Mouse (Mus musculus): ENCODE measurements at regions not wholly inside any gene's neighbourhood (a gene's known extent, or its start where the extent isn't known, plus 50 kb on each side); places are given as distances from the start of the nearest gene placed in this dataset.
A peak's percentile ranks its signal among the peaks of the same experiment; 100 is the strongest.

GRCm38 (mm10) chr9:84295891-84296290, 370.9 kb downstream of the Bckdhb start:
- no peak for DNase-seq (ENCODE audit: low spot score)

DNA sequence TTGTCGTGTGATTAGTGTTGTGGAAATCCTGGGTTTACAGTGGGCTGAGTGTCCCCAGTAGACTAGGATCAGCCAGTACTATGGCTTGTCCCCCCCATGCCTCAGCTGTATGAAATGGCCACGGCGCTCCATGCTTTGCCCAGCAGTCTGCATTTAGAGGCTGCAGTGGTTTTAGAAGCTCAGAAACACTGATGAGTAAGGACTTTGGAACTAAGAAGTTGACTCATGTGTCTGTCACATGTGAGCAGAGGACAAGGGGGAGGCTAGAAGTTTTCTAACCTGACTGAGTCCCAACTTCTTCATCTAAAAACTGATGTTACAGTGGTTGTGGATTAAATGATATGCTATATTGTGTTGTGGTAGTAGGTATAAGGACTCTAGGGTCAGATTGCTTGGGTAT, 371.5 kb downstream of the Bckdhb start:
- DNase-seq (ENCODE audit: low spot score), result no peak

- no peak for DNase-seq (ENCODE audit: low spot score)
Observed at GRCm38 (mm10) chr9:84304398-84304797, 379.5 kb downstream of the Bckdhb start.

DNA sequence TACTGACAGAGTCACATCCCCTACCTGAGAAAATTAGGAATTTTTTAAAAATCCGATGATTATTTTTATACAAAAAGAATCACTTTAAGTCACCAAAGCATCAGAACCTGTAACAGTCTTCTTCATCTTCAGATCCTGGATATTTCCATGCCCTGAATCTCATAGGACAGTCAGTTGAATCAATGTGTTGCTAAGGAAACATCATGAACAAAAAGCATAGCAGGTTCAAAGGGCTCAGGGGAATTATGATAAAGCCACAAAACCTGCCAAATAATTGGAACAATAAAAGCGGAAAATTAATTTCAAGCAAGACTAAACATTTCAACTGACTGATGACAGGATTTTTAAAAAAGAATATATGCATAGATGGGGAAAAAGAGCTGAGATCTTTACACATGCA, 393.9 kb downstream of the Bckdhb start:
- no peak for DNase-seq (ENCODE audit: low spot score)

DNA sequence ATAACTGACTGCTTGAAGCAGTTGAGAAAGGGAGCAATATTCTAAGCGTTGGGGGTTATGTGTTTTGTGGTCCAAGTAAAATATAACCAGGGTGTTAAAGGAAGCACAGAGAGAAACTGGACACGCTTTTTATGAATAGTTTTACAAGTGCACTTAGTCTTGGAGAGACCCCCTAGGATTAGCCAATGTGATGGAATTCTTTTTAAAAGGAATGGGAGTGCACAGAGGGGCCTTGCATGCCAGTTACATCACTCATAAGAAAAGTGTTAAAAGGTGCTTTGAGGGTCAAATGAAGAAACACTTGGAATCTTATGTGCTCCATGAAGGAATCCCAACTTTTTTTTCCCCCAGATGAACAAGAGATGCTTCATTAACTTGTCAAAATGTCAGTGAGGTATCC, 394.4 kb downstream of the Bckdhb start:
- DNase-seq (ENCODE audit: low spot score), result no peak

- no peak for DNase-seq (ENCODE audit: low spot score)
Observed at GRCm38 (mm10) chr9:84323145-84323544, 398.2 kb downstream of the Bckdhb start.

DNA sequence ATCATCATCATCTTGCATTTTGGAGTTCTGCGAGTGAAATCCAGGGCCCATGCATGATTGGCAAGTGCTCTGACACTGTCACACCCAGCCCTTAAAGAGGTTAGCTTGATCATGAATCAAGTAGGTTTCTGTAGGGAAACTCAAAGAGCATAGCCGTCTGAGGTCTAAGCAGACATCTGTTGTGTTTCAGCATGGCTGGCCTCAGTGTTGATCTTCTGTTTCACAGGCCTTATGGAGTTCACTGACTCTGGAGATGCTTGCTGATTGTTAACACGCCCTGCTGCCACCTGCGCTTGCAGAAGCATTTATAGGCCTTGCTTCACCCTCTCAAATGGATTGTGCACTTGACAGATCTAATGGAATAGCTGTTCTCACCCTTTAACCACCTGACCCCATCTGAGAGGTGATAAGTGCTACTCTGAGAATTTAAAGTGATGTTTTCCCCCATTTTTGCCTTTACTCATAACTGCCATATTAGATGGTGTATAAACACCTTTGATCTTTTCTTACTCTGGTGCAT, 406.2 kb downstream of the Bckdhb start:
- DNase-seq (ENCODE audit: low spot score), result no peak

- DNase-seq (ENCODE audit: low spot score), result peak; percentile 78
Observed at GRCm38 (mm10) chr9:84343435-84344095, 418.6 kb downstream of the Bckdhb start.

DNA sequence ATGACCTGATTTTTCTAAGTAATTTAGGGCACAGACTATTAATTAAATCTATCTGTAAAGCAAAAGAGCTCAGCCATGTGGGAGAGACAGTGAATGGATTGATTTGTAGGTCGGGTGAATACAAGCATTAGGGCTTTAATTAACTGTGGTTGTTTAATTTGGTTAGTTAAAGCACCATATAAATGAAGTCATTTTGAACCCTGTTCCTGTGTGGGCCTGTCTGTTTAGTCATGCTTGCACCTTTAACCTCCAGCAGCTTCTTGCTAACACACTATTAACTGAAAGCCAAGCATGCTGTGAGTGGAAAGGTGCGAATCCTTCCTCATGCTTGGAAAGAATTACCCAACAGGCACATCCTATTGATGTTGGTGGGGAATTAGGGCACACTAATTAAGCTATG, 425.3 kb downstream of the Bckdhb start:
- no peak for DNase-seq (ENCODE audit: low spot score)

DNA sequence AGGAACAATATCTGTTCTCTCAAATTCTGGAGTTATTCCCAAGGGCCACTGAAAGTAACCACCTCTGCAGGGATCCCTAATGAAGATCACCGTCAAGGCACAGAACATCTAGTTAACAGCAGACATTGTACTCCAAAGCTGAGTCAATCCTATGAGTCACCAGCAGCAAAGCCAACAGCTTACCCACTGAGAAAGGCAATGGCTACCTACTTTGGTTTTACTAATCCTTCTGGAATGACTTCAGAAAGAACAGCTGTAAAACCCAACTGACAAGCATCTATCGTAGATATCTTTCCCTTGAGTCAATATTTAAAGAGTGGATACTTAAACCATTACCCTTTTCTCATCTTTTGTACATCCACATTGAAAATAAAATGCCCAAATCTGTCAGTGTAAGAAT, 429.5 kb downstream of the Bckdhb start:
- DNase-seq (ENCODE audit: low spot score), result no peak

GRCm38 (mm10) chr9:84356167-84356566, 431.2 kb downstream of the Bckdhb start:
- no peak for DNase-seq (ENCODE audit: low spot score)

DNA sequence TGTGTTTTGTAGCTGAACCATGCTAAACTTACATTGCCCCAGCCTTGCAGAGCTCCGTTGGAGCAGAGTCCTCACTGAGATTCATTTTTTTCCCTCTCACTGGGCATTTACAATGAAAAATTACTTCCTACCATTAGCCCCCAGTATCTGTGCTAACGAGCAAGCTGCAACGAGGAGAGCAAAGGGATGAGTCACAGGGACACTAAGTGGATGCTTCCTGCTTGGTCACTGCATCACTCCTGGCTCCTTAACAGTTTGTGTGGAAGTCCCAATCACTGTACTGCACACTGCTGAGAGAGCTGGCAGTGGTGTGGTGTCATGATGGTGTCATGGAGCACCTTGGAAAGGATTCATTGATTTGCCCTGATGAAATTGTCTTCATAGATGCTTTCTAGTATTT, 434.9 kb downstream of the Bckdhb start:
- DNase-seq (ENCODE audit: low spot score), result no peak

- DNase-seq (ENCODE audit: low spot score), result no peak
Observed at GRCm38 (mm10) chr9:84360484-84360883, 435.5 kb downstream of the Bckdhb start.

GRCm38 (mm10) chr9:84363478-84363877, 438.5 kb downstream of the Bckdhb start:
- no peak for DNase-seq (ENCODE audit: low spot score)

DNA sequence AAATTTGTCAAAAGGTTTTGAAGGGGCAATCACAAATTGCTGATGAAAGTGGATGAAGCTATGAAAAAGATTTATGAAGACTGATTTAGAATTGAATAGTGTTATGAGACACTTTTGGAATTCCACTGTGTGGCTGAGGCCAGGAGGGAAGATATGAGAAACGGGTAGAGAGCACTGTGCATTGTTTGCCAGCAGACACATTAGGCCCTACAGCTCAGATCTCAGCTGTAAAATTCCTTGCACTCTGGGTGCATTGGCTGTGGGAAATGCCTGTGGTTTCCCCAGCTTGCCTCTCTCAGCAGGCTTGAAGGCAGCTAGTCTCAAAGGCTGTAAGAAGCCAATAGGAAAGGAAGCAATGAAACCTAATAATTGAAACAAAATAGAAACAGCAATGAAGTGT, 444.3 kb downstream of the Bckdhb start:
- DNase-seq (ENCODE audit: low spot score), result no peak

GRCm38 (mm10) chr9:84370260-84370659, 445.3 kb downstream of the Bckdhb start:
- DNase-seq (ENCODE audit: low spot score), result no peak

- DNase-seq (ENCODE audit: low spot score), result no peak
Observed at GRCm38 (mm10) chr9:84375746-84376145, 450.8 kb downstream of the Bckdhb start.

DNA sequence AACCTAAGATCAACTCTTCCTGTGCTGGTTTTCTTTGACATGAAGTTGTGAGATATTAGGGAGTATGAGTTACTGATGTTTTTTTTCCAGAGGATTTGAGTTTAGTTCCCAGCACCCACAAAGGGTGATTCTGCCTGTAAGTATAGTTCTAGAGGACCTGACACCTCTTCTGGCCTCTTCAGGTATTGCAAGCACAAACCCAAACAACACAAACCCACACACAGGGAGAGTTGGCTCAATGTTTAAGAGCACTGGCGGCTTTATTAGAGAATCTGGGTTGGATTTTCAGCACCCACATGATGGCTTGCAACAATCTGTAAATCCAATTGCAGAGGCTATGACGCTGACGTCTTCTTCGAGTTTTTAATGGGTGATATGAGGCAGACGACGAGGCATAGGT, 451.7 kb downstream of the Bckdhb start:
- no peak for DNase-seq (ENCODE audit: low spot score)

DNA sequence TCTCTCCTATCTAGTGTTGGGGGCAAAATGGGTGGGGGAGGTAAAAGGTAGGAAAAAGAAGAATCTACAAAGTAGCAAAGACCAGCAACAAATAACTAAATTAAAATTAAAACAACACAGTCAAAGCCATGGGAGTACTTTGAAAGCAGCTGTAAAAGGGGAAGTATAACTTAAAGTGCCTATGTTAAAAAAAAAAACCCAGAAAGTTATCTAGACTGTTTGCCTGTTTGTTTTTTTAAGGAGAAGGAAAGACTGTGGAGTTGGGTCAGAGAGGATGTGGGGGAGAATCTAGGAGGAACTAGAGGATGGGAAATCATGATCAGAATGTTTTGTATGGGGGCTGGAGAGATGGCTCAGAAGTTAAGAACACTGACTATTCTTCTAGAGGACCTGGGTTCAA, 457.0 kb downstream of the Bckdhb start:
- DNase-seq (ENCODE audit: low spot score), result no peak

GRCm38 (mm10) chr9:84389831-84390230, 464.9 kb downstream of the Bckdhb start:
- no peak for DNase-seq (ENCODE audit: low spot score)

DNA sequence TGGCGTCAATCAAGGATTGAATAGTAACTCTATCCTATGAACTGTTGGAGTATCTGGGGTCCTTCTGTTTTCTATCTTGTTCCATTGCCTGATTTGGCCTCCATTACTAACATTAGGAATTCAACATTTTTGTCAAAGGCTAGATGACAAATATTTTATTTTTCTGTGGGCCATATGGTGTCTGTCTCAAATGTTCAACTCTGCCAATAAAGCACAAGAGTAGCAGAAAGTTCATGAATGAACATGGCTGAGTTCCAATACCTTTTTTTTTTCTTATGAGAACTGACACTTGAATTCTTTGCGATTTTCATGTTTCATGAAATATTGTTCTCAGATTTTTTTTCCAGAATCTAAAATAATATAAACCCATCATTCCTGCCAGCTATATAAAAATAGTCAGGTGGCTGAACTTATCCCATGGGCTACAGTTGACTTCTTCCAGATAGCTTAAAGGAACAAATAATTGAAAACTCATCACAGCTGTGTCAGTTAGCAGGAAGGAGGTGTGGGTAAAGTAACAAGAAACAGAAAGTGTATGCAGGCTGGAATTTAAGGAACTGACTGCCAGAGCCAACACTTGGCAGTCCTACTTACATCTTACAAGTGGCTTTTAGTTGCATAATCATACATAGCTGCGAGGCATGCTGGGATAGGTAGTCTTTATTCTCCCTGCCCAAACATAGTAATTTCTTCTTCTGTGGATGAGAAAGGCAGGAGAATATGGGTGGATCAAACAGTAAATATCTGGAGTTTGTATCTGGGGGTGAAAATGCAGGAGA, 469.8 kb downstream of the Bckdhb start:
- DNase-seq (ENCODE audit: low spot score), result no peak

DNA sequence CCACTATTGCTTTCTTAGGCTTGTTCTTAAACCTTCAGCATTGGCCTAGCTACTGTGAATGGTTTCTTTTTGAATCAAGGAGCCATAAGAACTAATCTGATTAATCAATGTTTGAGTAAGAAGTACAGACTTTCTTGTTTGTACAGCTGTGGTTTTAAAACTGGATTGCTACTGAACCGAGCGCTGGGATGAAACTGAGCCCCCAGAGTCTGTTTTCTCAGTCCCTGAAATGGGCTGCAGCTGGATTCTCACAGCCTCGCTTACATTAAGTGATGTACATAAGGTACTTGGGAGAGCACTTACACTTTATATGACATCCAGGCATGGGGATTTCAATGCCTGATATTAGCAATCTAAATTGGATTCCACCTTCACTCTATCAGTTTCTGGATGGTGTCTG, 474.5 kb downstream of the Bckdhb start:
- DNase-seq (ENCODE audit: low spot score), result no peak
